Mouse (Mus musculus) kidney, postnatal 10 days (tissue): ENCODE data around the gene Tmco4.
A peak's percentile ranks its signal among the peaks of the same experiment; 100 is the strongest.

Experiments used
- DNase-seq: peaks from one replicate; pipeline ENCODE4 v3.0.0; 2021; ENCODE audit warnings: mixed read lengths

Tmco4 gene

GRCm38 (mm10) chr4:139024379-139024778 is 51.7 kb downstream of the Tmco4 start:
- no peak for DNase-seq

GRCm38 (mm10) chr4:139030675-139031074 is 58.0 kb downstream of the Tmco4 start:
- DNase-seq, result no peak

- DNase-seq, result no peak
Measured at GRCm38 (mm10) chr4:139032521-139032920, 59.8 kb downstream of the Tmco4 start.

GRCm38 (mm10) chr4:139033263-139034009 is 60.7 kb downstream of the Tmco4 start:
- DNase-seq, result no peak

GRCm38 (mm10) chr4:139034010-139034367 is 61.3 kb downstream of the Tmco4 start:
- no peak for DNase-seq

- DNase-seq, result peak; percentile 26
Measured at GRCm38 (mm10) chr4:139034540-139034939, 61.9 kb downstream of the Tmco4 start.

GRCm38 (mm10) chr4:139034942-139035341 is 62.3 kb downstream of the Tmco4 start:
- DNase-seq, result no peak

- DNase-seq, result no peak
Measured at GRCm38 (mm10) chr4:139035799-139036198, 63.1 kb downstream of the Tmco4 start.

GRCm38 (mm10) chr4:139037795-139038607 is 65.3 kb downstream of the Tmco4 start:
- peak; percentile 56 for DNase-seq

- no peak for DNase-seq
Measured at GRCm38 (mm10) chr4:139040084-139040839, 67.6 kb downstream of the Tmco4 start.

- DNase-seq, result no peak
Measured at GRCm38 (mm10) chr4:139042611-139043010, 69.9 kb downstream of the Tmco4 start.

GRCm38 (mm10) chr4:139043600-139043999 is 70.9 kb downstream of the Tmco4 start:
- no peak for DNase-seq

GRCm38 (mm10) chr4:139044566-139044965 is 71.9 kb downstream of the Tmco4 start:
- no peak for DNase-seq

- no peak for DNase-seq
Measured at GRCm38 (mm10) chr4:139046354-139046753, 73.7 kb downstream of the Tmco4 start.

GRCm38 (mm10) chr4:139048518-139048917 is 75.8 kb downstream of the Tmco4 start:
- no peak for DNase-seq

GRCm38 (mm10) chr4:139052796-139053195 is 80.1 kb downstream of the Tmco4 start:
- no peak for DNase-seq

- no peak for DNase-seq
Measured at GRCm38 (mm10) chr4:139053391-139053790, 80.7 kb downstream of the Tmco4 start.

GRCm38 (mm10) chr4:139054300-139054923 is 81.7 kb downstream of the Tmco4 start:
- DNase-seq, result no peak

- no peak for DNase-seq
Measured at GRCm38 (mm10) chr4:139055336-139055735, 82.6 kb downstream of the Tmco4 start.

GRCm38 (mm10) chr4:139055744-139056143 is 83.1 kb downstream of the Tmco4 start:
- DNase-seq, result no peak

GRCm38 (mm10) chr4:139057291-139057690 is 84.6 kb downstream of the Tmco4 start:
- no peak for DNase-seq

- no peak for DNase-seq
Measured at GRCm38 (mm10) chr4:139058029-139058428, 85.3 kb downstream of the Tmco4 start.

- peak; percentile 87 for DNase-seq
Measured at GRCm38 (mm10) chr4:139059569-139059968, 86.9 kb downstream of the Tmco4 start.
